In the genomic region with DNA sequence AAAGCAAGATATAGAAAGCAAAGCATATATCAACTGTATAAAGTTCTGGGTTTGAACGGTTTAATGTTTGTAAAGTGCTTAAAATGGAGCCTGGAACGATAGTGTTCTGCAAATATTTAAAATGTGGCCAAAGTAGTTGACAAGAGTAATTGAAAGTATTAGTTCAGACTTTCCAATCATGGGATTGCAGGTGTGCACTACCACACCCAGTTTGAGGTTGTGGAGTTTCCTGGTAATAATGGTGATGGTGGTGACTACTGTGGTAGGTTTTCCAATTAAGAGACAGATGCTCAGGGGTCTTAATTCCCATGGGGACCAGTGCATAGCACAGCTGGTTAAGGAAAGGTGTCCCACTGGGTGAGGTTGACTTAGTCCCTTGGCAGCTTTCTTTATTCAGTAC, we compare ENCODE assay signal across 31 mouse cellular contexts. TPM values are rescaled to one million over a fixed set of nuclear protein-coding genes. Genes with fewer than 3 reads are reported as not detected.
DNase-seq lines count a peak whose midpoint lies in the region; ATAC-seq and TF ChIP-seq lines count a peak whose summit lies in the region.
"Had no signal": no experiment of that assay in that cellular context is flagged by ENCODE, and none has a peak within 500 bp of the region (broad histone marks: within the 10 kb centered on the region; RNA-seq: fewer than 3 reads in every experiment).

No protein-coding gene starts in this region.

- TF ChIP-seq CTCF in ES-Bruce4 (IDR thresholded peaks at IDR 0.05; ENCODE audit: low read depth, low read length): no peak
- no peak for TF ChIP-seq CTCF in intestine, postnatal 0 days (IDR thresholded peaks at IDR 0.05; ENCODE audit: low read depth)
- TF ChIP-seq CTCF in stomach, postnatal 0 days (IDR thresholded peaks at IDR 0.05; ENCODE audit: low read depth): no peak

- H3K4me2 ChIP-seq in lung, embryonic 15.5 days: no peak overlapping the region
- H3K4me2 ChIP-seq in intestine, postnatal 0 days (replicated peaks; ENCODE audit: low read depth): no peak overlapping the region
- no peak overlapping the region for H3K4me2 ChIP-seq in stomach, postnatal 0 days (replicated peaks; ENCODE audit: low read depth)
- H3K4me2 ChIP-seq: forebrain, embryonic 12.5 days; heart, embryonic 12.5 days; hindbrain, embryonic 13.5 days; limb, embryonic 12.5 days; liver, embryonic 15.5 days; neural tube, embryonic 12.5 days had no signal

- WGBS in lung, embryonic 15.5 days: 63% methylated on average over 2 of the region's 2 CpGs
- whole genome bisulfite sequencing in intestine, postnatal 0 days: 49% methylated on average over 2 of the region's 2 CpGs
- 34% methylated on average over 2 of the region's 2 CpGs for WGBS in stomach, postnatal 0 days

- no peak overlapping the region for H3K9ac ChIP-seq in lung, embryonic 15.5 days
- no peak overlapping the region for H3K9ac ChIP-seq in ES-Bruce4 (ENCODE audit: low read depth, poor library complexity, severe bottlenecking)
- 0 out of 2 replicates have a peak overlapping the region, but pooled peaks have one; percentile 3 for H3K9ac ChIP-seq in intestine, postnatal 0 days (ENCODE audit: low read depth, low read length)
- no peak overlapping the region for H3K9ac ChIP-seq in stomach, postnatal 0 days (ENCODE audit: low read length)
- H3K9ac ChIP-seq: forebrain, embryonic 12.5 days; forebrain, postnatal 0 days; heart, embryonic 12.5 days; hindbrain, embryonic 13.5 days; limb, embryonic 12.5 days; liver, embryonic 15.5 days; neural tube, embryonic 12.5 days had no signal

- no peaks in the 10 kb centered on the region for H3K36me3 ChIP-seq in lung, embryonic 15.5 days
- peaks cover 32% of the 10 kb centered on the region for H3K36me3 ChIP-seq in ES-Bruce4 (ENCODE audit: control insufficient read depth, insufficient read depth, low read length, poor library complexity, severe bottlenecking)
- peaks cover 16% of the 10 kb centered on the region for H3K36me3 ChIP-seq in intestine, postnatal 0 days (ENCODE audit: control insufficient read depth, insufficient read depth)
- H3K36me3 ChIP-seq in stomach, postnatal 0 days (ENCODE audit: control insufficient read depth, insufficient read depth, low read length): no peaks in the 10 kb centered on the region
- H3K36me3 ChIP-seq: forebrain, embryonic 12.5 days; heart, embryonic 12.5 days; hindbrain, embryonic 13.5 days; limb, embryonic 12.5 days; liver, embryonic 15.5 days; midbrain, embryonic 10.5 days; neural tube, embryonic 12.5 days had no signal

- DNase-seq in lung, postnatal 4 days: no peak
- no peak for DNase-seq in stomach, postnatal 0 days (ENCODE audit: low spot score)
- DNase-seq in c-Kit-positive CD71-positive TER-119-positive erythroid progenitor cells, embryonic 14.5 days (ENCODE audit: low spot score): no peak
- DNase-seq in cerebellum, postnatal 25 days: no peak
- DNase-seq: adrenal gland, adult 2 months; adrenal gland, postnatal 36 days; cerebellum, adult 8-10 months; embryo, embryonic 11 days; forebrain, postnatal 0 days; heart, adult 2 months; heart, postnatal 4 days; kidney, adult 2 months; kidney, postnatal 36 days; right cerebral cortex, adult 18-20 months; right cerebral cortex, postnatal 4 days; thymus, adult 18-20 months; thymus, postnatal 36 days had no signal

- no peak for ATAC-seq in lung, embryonic 15.5 days (ENCODE audit: borderline replicate concordance, extremely low read depth, low FRiP score, low TSS enrichment)
- no peak for ATAC-seq in intestine, postnatal 0 days
- peak; percentile 57 for ATAC-seq in stomach, postnatal 0 days (ENCODE audit: low FRiP score, low TSS enrichment)
- ATAC-seq: activated CD4-positive, CD25-positive, alpha-beta regulatory T cell, adult 4 months; forebrain, postnatal 0 days had no signal

- no peak overlapping the region for H3K4me3 ChIP-seq in lung, embryonic 15.5 days
- H3K4me3 ChIP-seq in ES-Bruce4 (ENCODE audit: low read depth, low read length): no peak overlapping the region
- no peak overlapping the region for H3K4me3 ChIP-seq in intestine, postnatal 0 days (ENCODE audit: low read depth, low read length)
- no peak overlapping the region for H3K4me3 ChIP-seq in stomach, postnatal 0 days (ENCODE audit: low read depth, low read length)
- H3K4me3 ChIP-seq: forebrain, embryonic 12.5 days; heart, adult 2 months; heart, embryonic 12.5 days; hindbrain, embryonic 13.5 days; layer of hippocampus, adult 2 months; left cerebral cortex, adult 2 months; limb, embryonic 12.5 days; liver, embryonic 15.5 days; midbrain, embryonic 10.5 days; myocyte; neural tube, embryonic 12.5 days had no signal

- TF ChIP-seq POLR2A in ES-Bruce4 (IDR thresholded peaks at IDR 0.05; ENCODE audit: insufficient read depth, low read length): no peak

- H3K9me3 ChIP-seq in lung, embryonic 15.5 days: no peaks in the 10 kb centered on the region
- no peaks in the 10 kb centered on the region for H3K9me3 ChIP-seq in ES-Bruce4 (replicated peaks; ENCODE audit: control insufficient read depth, insufficient read depth, low read length, poor library complexity, severe bottlenecking)
- H3K9me3 ChIP-seq in intestine, postnatal 0 days (ENCODE audit: control insufficient read depth): no peaks in the 10 kb centered on the region
- no peaks in the 10 kb centered on the region for H3K9me3 ChIP-seq in stomach, postnatal 0 days (ENCODE audit: control insufficient read depth, low read length)
- H3K9me3 ChIP-seq: forebrain, embryonic 12.5 days; heart, embryonic 12.5 days; hindbrain, embryonic 13.5 days; limb, embryonic 12.5 days; liver, embryonic 15.5 days; midbrain, embryonic 10.5 days; neural tube, embryonic 12.5 days had no signal

- TF ChIP-seq EP300 in ES-Bruce4 (IDR thresholded peaks at IDR 0.05; ENCODE audit: insufficient read depth, low read depth, low read length): no peak
- TF ChIP-seq EP300 in stomach, postnatal 0 days (optimal IDR thresholded peaks at IDR 0.05): no peak

- no peaks in the 10 kb centered on the region for H3K27me3 ChIP-seq in lung, embryonic 15.5 days
- no peaks in the 10 kb centered on the region for H3K27me3 ChIP-seq in ES-Bruce4 (ENCODE audit: control insufficient read depth, insufficient read depth, low read length, poor library complexity, severe bottlenecking)
- no peaks in the 10 kb centered on the region for H3K27me3 ChIP-seq in intestine, postnatal 0 days (replicated peaks; ENCODE audit: control insufficient read depth, insufficient read depth, low read length)
- H3K27me3 ChIP-seq in stomach, postnatal 0 days (ENCODE audit: control insufficient read depth, insufficient read depth, low read length): no peaks in the 10 kb centered on the region
- H3K27me3 ChIP-seq: forebrain, embryonic 12.5 days; heart, embryonic 12.5 days; hindbrain, embryonic 13.5 days; limb, embryonic 12.5 days; liver, embryonic 15.5 days; neural tube, embryonic 12.5 days had no signal

- H3K4me1 ChIP-seq in lung, embryonic 15.5 days: peaks cover 24% of the 10 kb centered on the region
- peaks cover 4% of the 10 kb centered on the region for H3K4me1 ChIP-seq in ES-Bruce4 (ENCODE audit: control insufficient read depth, insufficient read depth, low read length)
- H3K4me1 ChIP-seq in intestine, postnatal 0 days (replicated peaks; ENCODE audit: control insufficient read depth, insufficient read depth, low read length): no peaks in the 10 kb centered on the region
- H3K4me1 ChIP-seq in stomach, postnatal 0 days (replicated peaks; ENCODE audit: control insufficient read depth, insufficient read depth): no peaks in the 10 kb centered on the region; the same call in 1 of the 2 replicates
- H3K4me1 ChIP-seq: forebrain, embryonic 12.5 days; heart, embryonic 12.5 days; hindbrain, embryonic 13.5 days; limb, embryonic 12.5 days; neural tube, embryonic 12.5 days had no signal

- H3K27ac ChIP-seq in lung, embryonic 15.5 days: peak overlapping the region; percentile 67
- peak overlapping the region; percentile 71 for H3K27ac ChIP-seq in ES-Bruce4 (ENCODE audit: insufficient read depth, low read length)
- H3K27ac ChIP-seq in intestine, postnatal 0 days (ENCODE audit: low read depth, low read length): no peak overlapping the region
- peak overlapping the region; percentile 91 for H3K27ac ChIP-seq in stomach, postnatal 0 days (replicated peaks)
- H3K27ac ChIP-seq: forebrain, embryonic 12.5 days; heart, adult 2 months; hindbrain, embryonic 13.5 days; layer of hippocampus, adult 2 months; left cerebral cortex, adult 2 months; limb, embryonic 12.5 days; liver, embryonic 15.5 days; midbrain, embryonic 10.5 days; neural tube, embryonic 12.5 days had no signal

RNA-seq across cellular contexts. Expression of gene Tango6, which starts 36.7 kb away (rescaled TPM):
- polyA plus RNA-seq in lung, embryonic 15.5 days (2015; fragmentation: Nextera tagmentation; extraction: Ambion mirVana): 11.4 and 12.1 TPM in 2 replicates
- 12.5 and 14.1 TPM in 2 replicates for polyA plus RNA-seq in ES-Bruce4 (2011; ENCODE audit: insufficient read depth, insufficient read length, low read depth, missing spikeins)
- polyA plus RNA-seq in intestine, postnatal 0 days (2015; fragmentation: Nextera tagmentation; extraction: Ambion mirVana): 1.7 and 1.9 TPM in 2 replicates
- 3.0 and 3.1 TPM in 2 replicates for polyA plus RNA-seq in stomach, postnatal 0 days (2015; fragmentation: Nextera tagmentation; extraction: Ambion mirVana)

RNA-seq across cellular contexts. Expression of gene Cdh1, which starts 43.0 kb away (rescaled TPM):
- polyA plus RNA-seq in lung, embryonic 15.5 days (2015; fragmentation: Nextera tagmentation; extraction: Ambion mirVana): 106 and 117 TPM in 2 replicates
- polyA plus RNA-seq in ES-Bruce4 (2011; ENCODE audit: insufficient read depth, insufficient read length, low read depth, missing spikeins): 347 and 358 TPM in 2 replicates
- polyA plus RNA-seq in intestine, postnatal 0 days (2015; fragmentation: Nextera tagmentation; extraction: Ambion mirVana): 82.1 and 88.1 TPM in 2 replicates
- polyA plus RNA-seq in stomach, postnatal 0 days (2015; fragmentation: Nextera tagmentation; extraction: Ambion mirVana): 118 and 131 TPM in 2 replicates
